Mouse (Mus musculus): Measurements from ENCODE around the gene Tmc4. TPM values are rescaled to one million over a fixed set of nuclear protein-coding genes. Genes with fewer than 3 reads are reported as not detected.
"Not testable (repeated sequence)": the region's sequence is repeated elsewhere in the genome, so short reads cannot be mapped to it uniquely, and the experiment has no call there.

The Tmc4 gene
- 1 to 10 TPM in 1 of 2 experiments, under 1 TPM in 1; 0.54 to 1.2 TPM for total RNA-seq (2021)

- no peak for DNase-seq
- intact Hi-C loops (cut with DNase I), result no loop called here
Observed at GRCm38 (mm10) chr7:3677342-3677741, at the start of gene Tmc4. Gene Tmc4 (minus strand): TSS chr7:3677553.

GRCm38 (mm10) chr7:3725459-3725858, 48.1 kb upstream of the Tmc4 start:
- DNase-seq; intact Hi-C loops (cut with DNase I): not testable (repeated sequence)

GRCm38 (mm10) chr7:3720268-3720667, 42.9 kb upstream of the Tmc4 start, which contains the start of gene Pirb:
Gene Pirb (minus strand): TSS chr7:3720391.
- intact Hi-C loops (cut with DNase I); DNase-seq: not testable (repeated sequence)

GRCm38 (mm10) chr7:3715249-3715648, 37.9 kb upstream of the Tmc4 start:
- no peak for DNase-seq
- intact Hi-C loops (cut with DNase I), result no loop called here

- intact Hi-C loops (cut with DNase I), result no loop called here
- DNase-seq, result no peak
Observed at GRCm38 (mm10) chr7:3712264-3712942, 35.0 kb upstream of the Tmc4 start.

- intact Hi-C loops (cut with DNase I), result no loop called here
- DNase-seq, result no peak
Observed at GRCm38 (mm10) chr7:3709000-3709399, 31.6 kb upstream of the Tmc4 start.

- DNase-seq; intact Hi-C loops (cut with DNase I): not testable (repeated sequence)
Observed at GRCm38 (mm10) chr7:3708447-3708980, 31.2 kb upstream of the Tmc4 start.

- intact Hi-C loops (cut with DNase I), result no loop called here
- no peak for DNase-seq
Observed at GRCm38 (mm10) chr7:3707568-3708413, 30.4 kb upstream of the Tmc4 start.

- DNase-seq, result no peak
- intact Hi-C loops (cut with DNase I), result no loop called here
Observed at GRCm38 (mm10) chr7:3707027-3707426, 29.7 kb upstream of the Tmc4 start.

GRCm38 (mm10) chr7:3706343-3706934, 29.1 kb upstream of the Tmc4 start:
- no peak for DNase-seq
- intact Hi-C loops (cut with DNase I), result no loop called here

GRCm38 (mm10) chr7:3705911-3706310, 28.6 kb upstream of the Tmc4 start:
- intact Hi-C loops (cut with DNase I), result loop anchor here (2.0 kb wide), 1 partner anchor 39 kb away; no protein-coding TSS in a partner anchor
- DNase-seq, result no peak

- DNase-seq, result not testable (repeated sequence)
- intact Hi-C loops (cut with DNase I), result loop anchor here (2.0 kb wide), 1 partner anchor 39 kb away; no protein-coding TSS in a partner anchor
Observed at GRCm38 (mm10) chr7:3705461-3705860, 28.1 kb upstream of the Tmc4 start.

GRCm38 (mm10) chr7:3704475-3704874, 27.1 kb upstream of the Tmc4 start:
- intact Hi-C loops (cut with DNase I), result loop anchor here (2.0 kb wide), 1 partner anchor 38 kb away; no protein-coding TSS in a partner anchor
- DNase-seq, result no peak

- peak; percentile 95 to 96 for DNase-seq
- intact Hi-C loops (cut with DNase I), result loop anchor here (2.0 kb wide), 1 partner anchor 37 kb away; no protein-coding TSS in a partner anchor
Observed at GRCm38 (mm10) chr7:3703879-3704441, 26.6 kb upstream of the Tmc4 start, which contains the start of gene Rps9. Gene Rps9 (plus strand): TSS chr7:3703993.

GRCm38 (mm10) chr7:3703148-3703878, 26.0 kb upstream of the Tmc4 start:
- DNase-seq, result no peak
- intact Hi-C loops (cut with DNase I), result no loop called here

- no peak for DNase-seq
- intact Hi-C loops (cut with DNase I), result loop anchor here (5.0 kb wide), 1 partner anchor 454 kb away; the partner anchor contains the start of gene Leng9
Observed at GRCm38 (mm10) chr7:3698471-3698870, 21.1 kb upstream of the Tmc4 start.

- DNase-seq, result peak in 1 of 2 experiments; percentile 19
- intact Hi-C loops (cut with DNase I), result loop anchor here (5.0 kb wide), 2 partner anchors 48 to 457 kb away; partner anchors contain the start of genes Cnot3 and Leng9
Observed at GRCm38 (mm10) chr7:3694949-3695305, 17.6 kb upstream of the Tmc4 start.

- intact Hi-C loops (cut with DNase I), result loop anchor here (5.0 kb wide), 1 partner anchor 47 kb away; the partner anchor contains the start of gene Cnot3
- DNase-seq, result peak; percentile 66 to 69
Observed at GRCm38 (mm10) chr7:3694076-3694948, 17.0 kb upstream of the Tmc4 start.

- intact Hi-C loops (cut with DNase I), result loop anchor here (5.0 kb wide), 1 partner anchor 46 kb away; the partner anchor contains the start of gene Cnot3
- DNase-seq, result no peak
Observed at GRCm38 (mm10) chr7:3693809-3694075, 16.4 kb upstream of the Tmc4 start.

All from heart, postnatal 36 days (tissue).